ENCODE assay signal across 8 mouse cellular contexts in genomic region chr8:72261019-72261418, GRCm38 (mm10). TPM values are rescaled to one million over a fixed set of nuclear protein-coding genes. Genes with fewer than 3 reads are reported as not detected.
DNase-seq lines count a peak whose midpoint lies in the region; ATAC-seq and TF ChIP-seq lines count a peak whose summit lies in the region.

No protein-coding gene starts in this region.

- ATAC-seq in embryonic facial prominence, embryonic 14.5 days (ENCODE audit: low read depth): peak; percentile 64; the same call in 1 of the 2 replicates
- peak; percentile 47; the same call in 1 of the 2 replicates for ATAC-seq in midbrain, embryonic 12.5 days (ENCODE audit: low FRiP score, low read depth)

- intact Hi-C loops in left cerebral cortex, adult 2 months (cut with DNase I): loop anchor here (1.0 kb wide), 1 partner anchor 105 kb away; no protein-coding TSS in a partner anchor
- intact Hi-C loops in heart, postnatal 36 days (cut with DNase I): loop anchor here (1.0 kb wide), 1 partner anchor 104 kb away; no protein-coding TSS in a partner anchor

- H3K9me3 ChIP-seq in embryonic facial prominence, embryonic 14.5 days (ENCODE audit: control insufficient read depth, low read length): no peaks in the 10 kb centered on the region
- no peaks in the 10 kb centered on the region for H3K9me3 ChIP-seq in midbrain, embryonic 12.5 days

- WGBS in embryonic facial prominence, embryonic 14.5 days: 28% methylated on average over 2 of the region's 2 CpGs
- 35% methylated on average over 2 of the region's 2 CpGs for WGBS in midbrain, embryonic 12.5 days

- peak; percentile 69 for TF ChIP-seq CTCF in left cerebral cortex, adult 2 months (IDR thresholded peaks at IDR 0.05)

- DNase-seq in left cerebral cortex, adult 2 months (ENCODE audit: extremely low spot score in 1 of 2, low spot score in 2 of 2): peak; percentile 39 to 42
- DNase-seq in left cerebral cortex, adult 11 months (ENCODE audit: low spot score): no peak
- peak; percentile 80 for DNase-seq in adrenal gland, adult 2 months
- peak; percentile 78 for DNase-seq in embryonic facial prominence, embryonic 14.5 days (ENCODE audit: low spot score)
- DNase-seq in heart, postnatal 36 days: peak; percentile 68 to 72
- peak; percentile 68 to 69 for DNase-seq in kidney, postnatal 36 days
- DNase-seq in splenic B cell, adult 2 months (ENCODE audit: low read depth, low spot score): peak; percentile 93

- H3K36me3 ChIP-seq in embryonic facial prominence, embryonic 14.5 days (ENCODE audit: control insufficient read depth, insufficient read depth, low read length): 0 out of 2 replicates have a peak, but pooled peaks cover 4% of the 10 kb centered on the region
- H3K36me3 ChIP-seq in midbrain, embryonic 12.5 days: 0 out of 2 replicates have a peak, but pooled peaks cover under 1% of the 10 kb centered on the region
- H3K36me3 ChIP-seq in splenic B cell, adult 2 months (ENCODE audit: control insufficient read depth, insufficient read depth, low read length, poor library complexity, severe bottlenecking): peaks cover 2% of the 10 kb centered on the region; the same call in 1 of the 2 replicates

- no peak overlapping the region for H3K4me2 ChIP-seq in embryonic facial prominence, embryonic 14.5 days (ENCODE audit: low read depth, low read length)
- H3K4me2 ChIP-seq in midbrain, embryonic 12.5 days (replicated peaks): no peak overlapping the region

- no peak overlapping the region for H3K27ac ChIP-seq in left cerebral cortex, adult 2 months
- no peak overlapping the region for H3K27ac ChIP-seq in embryonic facial prominence, embryonic 14.5 days (replicated peaks; ENCODE audit: low read depth, low read length)
- H3K27ac ChIP-seq in midbrain, embryonic 12.5 days (replicated peaks): no peak overlapping the region

- H3K9ac ChIP-seq in embryonic facial prominence, embryonic 14.5 days (ENCODE audit: low read depth, low read length): no peak overlapping the region
- H3K9ac ChIP-seq in midbrain, embryonic 12.5 days (replicated peaks): no peak overlapping the region

- H3K4me1 ChIP-seq in embryonic facial prominence, embryonic 14.5 days (ENCODE audit: control insufficient read depth, insufficient read depth, low read length): no peaks in the 10 kb centered on the region; the same call in 1 of the 2 replicates
- H3K4me1 ChIP-seq in midbrain, embryonic 12.5 days: no peaks in the 10 kb centered on the region

- no peaks in the 10 kb centered on the region for H3K27me3 ChIP-seq in embryonic facial prominence, embryonic 14.5 days (replicated peaks; ENCODE audit: control insufficient read depth, insufficient read depth, low read length)
- no peaks in the 10 kb centered on the region; the same call in 1 of the 2 replicates for H3K27me3 ChIP-seq in midbrain, embryonic 12.5 days
- no peaks in the 10 kb centered on the region for H3K27me3 ChIP-seq in splenic B cell, adult 2 months (ENCODE audit: control insufficient read depth, insufficient read depth, low read length, poor library complexity, severe bottlenecking)

- H3K4me3 ChIP-seq in left cerebral cortex, adult 2 months: no peak overlapping the region
- H3K4me3 ChIP-seq in embryonic facial prominence, embryonic 14.5 days (ENCODE audit: low read depth, low read length): no peak overlapping the region
- H3K4me3 ChIP-seq in midbrain, embryonic 12.5 days: no peak overlapping the region

RNA-seq across cellular contexts. Expression of gene Ap1m1, which starts 21.2 kb away (rescaled TPM):
- 10 to 100 TPM; 83.1 to 84.7 TPM for total RNA-seq in left cerebral cortex, adult 2 months (2021)
- 10 to 100 TPM; 66.3 to 67.8 TPM for total RNA-seq in adrenal gland, adult 2 months (2021)
- 62.1 and 75.1 TPM in 2 replicates for polyA plus RNA-seq in adrenal gland, adult 2 months (2012; rRNA removed)
- polyA plus RNA-seq in embryonic facial prominence, embryonic 14.5 days (2014; fragmentation: Nextera tagmentation; extraction: Ambion mirVana): 85.2 and 107 TPM in 2 replicates
- 10 to 100 TPM; 49.4 to 49.6 TPM for total RNA-seq in heart, postnatal 36 days (2021)
- 210 and 211 TPM in 2 replicates for polyA plus RNA-seq in midbrain, embryonic 12.5 days (2016; fragmentation: Nextera tagmentation; extraction: Ambion mirVana)

RNA-seq across cellular contexts. Expression of gene Fam32a, which starts 41.5 kb away (rescaled TPM):
- total RNA-seq in left cerebral cortex, adult 2 months (2021): 10 to 100 TPM; 59.0 to 60.9 TPM
- total RNA-seq in adrenal gland, adult 2 months (2021): 10 to 100 TPM; 58.6 to 63.8 TPM
- 21.0 and 23.3 TPM in 2 replicates for polyA plus RNA-seq in adrenal gland, adult 2 months (2012; rRNA removed)
- polyA plus RNA-seq in embryonic facial prominence, embryonic 14.5 days (2014; fragmentation: Nextera tagmentation; extraction: Ambion mirVana): 57.6 and 59.0 TPM in 2 replicates
- total RNA-seq in heart, postnatal 36 days (2021): 10 to 100 TPM; 21.2 to 25.0 TPM
- polyA plus RNA-seq in midbrain, embryonic 12.5 days (2016; fragmentation: Nextera tagmentation; extraction: Ambion mirVana): 87.2 and 89.6 TPM in 2 replicates

RNA-seq across cellular contexts. Expression of gene Gm10282, which starts 44.0 kb away (rescaled TPM):
- 1 to 10 TPM; 3.9 to 6.2 TPM for total RNA-seq in left cerebral cortex, adult 2 months (2021)
- 10 to 100 TPM in 1 of 2 experiments, 1 to 10 TPM in 1; 6.4 to 17.1 TPM for total RNA-seq in adrenal gland, adult 2 months (2021)
- 0.10 and 0.33 TPM in 2 replicates for polyA plus RNA-seq in adrenal gland, adult 2 months (2012; rRNA removed)
- polyA plus RNA-seq in embryonic facial prominence, embryonic 14.5 days (2014; fragmentation: Nextera tagmentation; extraction: Ambion mirVana): 23.1 and 26.5 TPM in 2 replicates
- total RNA-seq in heart, postnatal 36 days (2021): 10 to 100 TPM in 1 of 2 experiments, 1 to 10 TPM in 1; 6.9 to 10.2 TPM
- polyA plus RNA-seq in midbrain, embryonic 12.5 days (2016; fragmentation: Nextera tagmentation; extraction: Ambion mirVana): 25.7 and 32.3 TPM in 2 replicates

RNA-seq across cellular contexts. Expression of gene Gm11034, which starts 47.6 kb away (rescaled TPM):
- total RNA-seq in left cerebral cortex, adult 2 months (2021): not detected
- not detected for total RNA-seq in adrenal gland, adult 2 months (2021)
- polyA plus RNA-seq in adrenal gland, adult 2 months (2012; rRNA removed): not detected in 2 replicates
- not detected in 2 replicates for polyA plus RNA-seq in embryonic facial prominence, embryonic 14.5 days (2014; fragmentation: Nextera tagmentation; extraction: Ambion mirVana)
- not detected for total RNA-seq in heart, postnatal 36 days (2021)
- polyA plus RNA-seq in midbrain, embryonic 12.5 days (2016; fragmentation: Nextera tagmentation; extraction: Ambion mirVana): not detected in 2 replicates

RNA-seq across cellular contexts. Expression of gene Cib3, which starts 48.4 kb away (rescaled TPM):
- total RNA-seq in left cerebral cortex, adult 2 months (2021): under 1 TPM in 1 of 2 experiments, not detected in 1; 0.33 TPM
- not detected for total RNA-seq in adrenal gland, adult 2 months (2021)
- polyA plus RNA-seq in adrenal gland, adult 2 months (2012; rRNA removed): 0.07 TPM in 1 of 2 replicates, not detected in the other
- 0.39 TPM in 1 of 2 replicates, not detected in the other for polyA plus RNA-seq in embryonic facial prominence, embryonic 14.5 days (2014; fragmentation: Nextera tagmentation; extraction: Ambion mirVana)
- total RNA-seq in heart, postnatal 36 days (2021): under 1 TPM in 1 of 2 experiments, not detected in 1; 0.57 TPM
- polyA plus RNA-seq in midbrain, embryonic 12.5 days (2016; fragmentation: Nextera tagmentation; extraction: Ambion mirVana): 0.13 TPM in 1 of 2 replicates, not detected in the other
